Mouse (Mus musculus): ENCODE results near the gene Pgbd5. TPM values are rescaled to one million over a fixed set of nuclear protein-coding genes. Genes with fewer than 3 reads are reported as not detected.

The Pgbd5 gene
- not detected for polyA plus RNA-seq (2012; fragmentation: generic; extraction: Trizol)
- long read RNA-seq, experiment 1, result 0 reads
- long read RNA-seq, experiment 2, result 0 reads

- H3K79me3 ChIP-seq (ENCODE audit: low read depth), result no peaks in the 10 kb centered on the region
- no peaks in the 10 kb centered on the region for H3K79me2 ChIP-seq (ENCODE audit: control insufficient read depth, insufficient read depth)
- no peaks in the 10 kb centered on the region for H3K36me3 ChIP-seq (ENCODE audit: control insufficient read depth, insufficient read depth)
- no peak within 1 kb of the TSS for H3ac ChIP-seq (ENCODE audit: control insufficient read depth, insufficient read length, low read depth)
- no peak for TF ChIP-seq FOSL1 (IDR thresholded peaks at IDR 0.05; ENCODE audit: insufficient read depth, low read length, poor library complexity, severe bottlenecking)
- no peak for TF ChIP-seq CTCF (IDR thresholded peaks at IDR 0.05; ENCODE audit: control insufficient read depth, insufficient read depth, insufficient read length)
- H3K27me3 ChIP-seq (ENCODE audit: control insufficient read depth, insufficient read depth, insufficient read length), result peaks cover 17% of the 10 kb centered on the region
- no peak within 1 kb of the TSS for H3K4me3 ChIP-seq (ENCODE audit: insufficient read depth, poor library complexity, severe bottlenecking)
Observed at GRCm38 (mm10) chr8:124439558-124439957, at the start of gene Pgbd5. Gene Pgbd5, minus strand, starts transcription at chr8:124439658.

- Histone ChIP-seq H3K79me2 (ENCODE audit: control insufficient read depth, insufficient read depth) (no peaks in the 10 kb centered on the region), H3K36me3 (ENCODE audit: control insufficient read depth, insufficient read depth) (no peaks in the 10 kb centered on the region), H3K4me3 (ENCODE audit: insufficient read depth, poor library complexity, severe bottlenecking) (no peak overlapping the region), H3K79me3 (ENCODE audit: low read depth) (no peaks in the 10 kb centered on the region), H3ac (ENCODE audit: control insufficient read depth, insufficient read length, low read depth) (no peak overlapping the region), H3K27me3 (ENCODE audit: control insufficient read depth, insufficient read depth, insufficient read length) (peaks cover 33% of the 10 kb centered on the region)
- TF ChIP-seq CTCF (IDR thresholded peaks at IDR 0.05; ENCODE audit: control insufficient read depth, insufficient read depth, insufficient read length) (no peak), MYOD1 (IDR thresholded peaks at IDR 0.05; ENCODE audit: control insufficient read depth, insufficient read length, low read depth) (no peak), MYOG (IDR thresholded peaks at IDR 0.05; ENCODE audit: control insufficient read depth, extremely low read depth, insufficient read length) (no peak), CEBPB (IDR thresholded peaks at IDR 0.05; ENCODE audit: low read depth) (no peak), USF1 (IDR thresholded peaks at IDR 0.05; ENCODE audit: low read depth) (no peak), FOSL1 (IDR thresholded peaks at IDR 0.05; ENCODE audit: insufficient read depth, low read length, poor library complexity, severe bottlenecking) (no peak)
Observed at GRCm38 (mm10) chr8:124483356-124484115, 44.1 kb upstream of the Pgbd5 start.

GRCm38 (mm10) chr8:124482790-124483189 lies 43.3 kb upstream of the Pgbd5 start:
- no peak for TF ChIP-seq MYOG (IDR thresholded peaks at IDR 0.05; ENCODE audit: control insufficient read depth, extremely low read depth, insufficient read length)
- no peak for TF ChIP-seq CEBPB (IDR thresholded peaks at IDR 0.05; ENCODE audit: low read depth)
- no peak for TF ChIP-seq USF1 (IDR thresholded peaks at IDR 0.05; ENCODE audit: low read depth)
- TF ChIP-seq MYOD1 (IDR thresholded peaks at IDR 0.05; ENCODE audit: control insufficient read depth, insufficient read length, low read depth), result no peak
- TF ChIP-seq FOSL1 (IDR thresholded peaks at IDR 0.05; ENCODE audit: insufficient read depth, low read length, poor library complexity, severe bottlenecking), result no peak
- TF ChIP-seq MAX (IDR thresholded peaks at IDR 0.05), result no peak
- Histone ChIP-seq H3K4me3 (ENCODE audit: insufficient read depth, poor library complexity, severe bottlenecking) (no peak overlapping the region), H3ac (ENCODE audit: control insufficient read depth, insufficient read length, low read depth) (no peak overlapping the region), H3K79me3 (ENCODE audit: low read depth) (no peaks in the 10 kb centered on the region), H3K27me3 (ENCODE audit: control insufficient read depth, insufficient read depth, insufficient read length) (peaks cover 35% of the 10 kb centered on the region), H3K36me3 (ENCODE audit: control insufficient read depth, insufficient read depth) (no peaks in the 10 kb centered on the region), H3K79me2 (ENCODE audit: control insufficient read depth, insufficient read depth) (no peaks in the 10 kb centered on the region)

- Histone ChIP-seq H3K27me3 (ENCODE audit: control insufficient read depth, insufficient read depth, insufficient read length) (peaks cover 47% of the 10 kb centered on the region), H3K36me3 (ENCODE audit: control insufficient read depth, insufficient read depth) (no peaks in the 10 kb centered on the region), H3K79me2 (ENCODE audit: control insufficient read depth, insufficient read depth) (no peaks in the 10 kb centered on the region), H3K79me3 (ENCODE audit: low read depth) (no peaks in the 10 kb centered on the region), H3ac (ENCODE audit: control insufficient read depth, insufficient read length, low read depth) (no peak overlapping the region), H3K4me3 (ENCODE audit: insufficient read depth, poor library complexity, severe bottlenecking) (no peak overlapping the region)
- TF ChIP-seq CTCF (IDR thresholded peaks at IDR 0.05; ENCODE audit: control insufficient read depth, insufficient read depth, insufficient read length), result no peak
- no peak for TF ChIP-seq MYOD1 (IDR thresholded peaks at IDR 0.05; ENCODE audit: control insufficient read depth, insufficient read length, low read depth)
- TF ChIP-seq CEBPB (IDR thresholded peaks at IDR 0.05; ENCODE audit: low read depth), result no peak
- no peak for TF ChIP-seq FOSL1 (IDR thresholded peaks at IDR 0.05; ENCODE audit: insufficient read depth, low read length, poor library complexity, severe bottlenecking)
- no peak for TF ChIP-seq USF1 (IDR thresholded peaks at IDR 0.05; ENCODE audit: low read depth)
- no peak for TF ChIP-seq MYOG (IDR thresholded peaks at IDR 0.05; ENCODE audit: control insufficient read depth, extremely low read depth, insufficient read length)
- no peak for TF ChIP-seq MAX (IDR thresholded peaks at IDR 0.05)
Observed at GRCm38 (mm10) chr8:124480321-124480720, 40.9 kb upstream of the Pgbd5 start.

GRCm38 (mm10) chr8:124479251-124479650 lies 39.8 kb upstream of the Pgbd5 start:
- Histone ChIP-seq H3K79me3 (ENCODE audit: low read depth) (no peaks in the 10 kb centered on the region), H3K27me3 (ENCODE audit: control insufficient read depth, insufficient read depth, insufficient read length) (peaks cover 52% of the 10 kb centered on the region), H3K4me3 (ENCODE audit: insufficient read depth, poor library complexity, severe bottlenecking) (no peak overlapping the region), H3K36me3 (ENCODE audit: control insufficient read depth, insufficient read depth) (no peaks in the 10 kb centered on the region), H3ac (ENCODE audit: control insufficient read depth, insufficient read length, low read depth) (no peak overlapping the region), H3K79me2 (ENCODE audit: control insufficient read depth, insufficient read depth) (no peaks in the 10 kb centered on the region)
- TF ChIP-seq MYOD1 (IDR thresholded peaks at IDR 0.05; ENCODE audit: control insufficient read depth, insufficient read length, low read depth) (no peak), USF1 (IDR thresholded peaks at IDR 0.05; ENCODE audit: low read depth) (no peak), MYOG (IDR thresholded peaks at IDR 0.05; ENCODE audit: control insufficient read depth, extremely low read depth, insufficient read length) (no peak), FOSL1 (IDR thresholded peaks at IDR 0.05; ENCODE audit: insufficient read depth, low read length, poor library complexity, severe bottlenecking) (no peak), MAX (IDR thresholded peaks at IDR 0.05) (no peak), CTCF (IDR thresholded peaks at IDR 0.05; ENCODE audit: control insufficient read depth, insufficient read depth, insufficient read length) (no peak), CEBPB (IDR thresholded peaks at IDR 0.05; ENCODE audit: low read depth) (no peak)

GRCm38 (mm10) chr8:124476701-124477100 lies 37.2 kb upstream of the Pgbd5 start:
- no peaks in the 10 kb centered on the region for H3K79me3 ChIP-seq (ENCODE audit: low read depth)
- H3K4me3 ChIP-seq (ENCODE audit: insufficient read depth, poor library complexity, severe bottlenecking), result no peak overlapping the region
- H3K79me2 ChIP-seq (ENCODE audit: control insufficient read depth, insufficient read depth), result no peaks in the 10 kb centered on the region
- H3ac ChIP-seq (ENCODE audit: control insufficient read depth, insufficient read length, low read depth), result no peak overlapping the region
- TF ChIP-seq MAX (IDR thresholded peaks at IDR 0.05) (no peak), MYOG (IDR thresholded peaks at IDR 0.05; ENCODE audit: control insufficient read depth, extremely low read depth, insufficient read length) (no peak), MYOD1 (IDR thresholded peaks at IDR 0.05; ENCODE audit: control insufficient read depth, insufficient read length, low read depth) (no peak), FOSL1 (IDR thresholded peaks at IDR 0.05; ENCODE audit: insufficient read depth, low read length, poor library complexity, severe bottlenecking) (no peak), USF1 (IDR thresholded peaks at IDR 0.05; ENCODE audit: low read depth) (no peak), CEBPB (IDR thresholded peaks at IDR 0.05; ENCODE audit: low read depth) (no peak), CTCF (IDR thresholded peaks at IDR 0.05; ENCODE audit: control insufficient read depth, insufficient read depth, insufficient read length) (no peak)
- H3K36me3 ChIP-seq (ENCODE audit: control insufficient read depth, insufficient read depth), result no peaks in the 10 kb centered on the region
- H3K27me3 ChIP-seq (ENCODE audit: control insufficient read depth, insufficient read depth, insufficient read length), result peaks cover 67% of the 10 kb centered on the region
